Mouse (Mus musculus) MEL (cell line): Measurements from ENCODE around the gene Rexo5.
A peak's percentile ranks its signal among the peaks of the same experiment; 100 is the strongest.

Experiments used
- BHLHE40 ChIP-seq: IDR thresholded peaks from 2 replicates; pipeline ENCODE4 v1.6.1; 2012; ENCODE audit warnings: low read depth, mild to moderate bottlenecking, inconsistent platforms, low read length, improper control_type of control experiment, borderline replicate concordance
- CHD2 ChIP-seq: IDR thresholded peaks from 2 replicates; pipeline ENCODE4 v1.6.1; 2011; ENCODE audit warnings: low read length, improper control_type of control experiment
- CTCF ChIP-seq, 3 experiments: IDR thresholded peaks in 2 of 3; conservative IDR thresholded peaks in 1 of 3; 2 replicates each; pipeline ENCODE4 v1.5.1; 2011 to 2012; ENCODE audit warnings: low read length in 3 of 3, low read depth in 2 of 3, mild to moderate bottlenecking in 2 of 3, improper control_type of control experiment in 1 of 3, inconsistent platforms in 1 of 3, mixed read lengths in 1 of 3, moderate library complexity in 1 of 3; ENCODE audit not compliant: control insufficient read depth in 1 of 3, insufficient read depth in 1 of 3, poor library complexity in 1 of 3, severe bottlenecking in 1 of 3
- GATA1 ChIP-seq: IDR thresholded peaks from 2 replicates; pipeline ENCODE4 v1.6.1; 2011; ENCODE audit warnings: low read depth, low read length, improper control_type of control experiment
- JUND ChIP-seq: IDR thresholded peaks from 2 replicates; pipeline ENCODE4 v1.6.1; 2011; ENCODE audit warnings: low read depth, mild to moderate bottlenecking, improper control_type of control experiment, low read length
- KAT2A ChIP-seq: conservative IDR thresholded peaks from 2 replicates; pipeline ENCODE4 v1.6.1; 2012; ENCODE audit warnings: low read depth, low read length, improper control_type of control experiment, inconsistent platforms
- MAFK ChIP-seq: IDR thresholded peaks from 2 replicates; pipeline ENCODE4 v1.6.1; 2011; ENCODE audit warnings: low read depth, mild to moderate bottlenecking, low read length, improper control_type of control experiment, borderline replicate concordance
- MAX ChIP-seq: IDR thresholded peaks from 2 replicates; pipeline ENCODE4 v1.6.1; 2011; ENCODE audit warnings: low read length, improper control_type of control experiment
- POLR2A ChIP-seq, 2 experiments: IDR thresholded peaks; 2 replicates each; pipeline ENCODE4 v1.6.1; 2011 to 2012; ENCODE audit warnings: low read length in 2 of 2, mild to moderate bottlenecking in 2 of 2, control low read depth in 1 of 2, improper control_type of control experiment in 1 of 2, low read depth in 1 of 2, moderate library complexity in 1 of 2; ENCODE audit not compliant: control insufficient read depth in 1 of 2, insufficient read depth in 1 of 2, poor library complexity in 1 of 2
- POLR2AphosphoS2 ChIP-seq: IDR thresholded peaks from 2 replicates; pipeline ENCODE4 v1.6.1; 2011; ENCODE audit warnings: low read length, improper control_type of control experiment
- POLR2AphosphoS5 ChIP-seq: IDR thresholded peaks from 2 replicates; pipeline ENCODE4 v1.6.1; 2012; ENCODE audit warnings: low read depth, borderline replicate concordance, mild to moderate bottlenecking, inconsistent platforms, low read length, moderate library complexity, mixed read lengths
- RAD21 ChIP-seq: IDR thresholded peaks from 2 replicates; pipeline ENCODE4 v1.6.1; 2011; ENCODE audit warnings: mild to moderate bottlenecking, low read depth, low read length, improper control_type of control experiment
- TCF12 ChIP-seq: IDR thresholded peaks from 2 replicates; pipeline ENCODE4 v1.6.1; 2014; ENCODE audit warnings: low read depth, mild to moderate bottlenecking, inconsistent platforms, low read length, improper control_type of control experiment, moderate library complexity

DNA sequence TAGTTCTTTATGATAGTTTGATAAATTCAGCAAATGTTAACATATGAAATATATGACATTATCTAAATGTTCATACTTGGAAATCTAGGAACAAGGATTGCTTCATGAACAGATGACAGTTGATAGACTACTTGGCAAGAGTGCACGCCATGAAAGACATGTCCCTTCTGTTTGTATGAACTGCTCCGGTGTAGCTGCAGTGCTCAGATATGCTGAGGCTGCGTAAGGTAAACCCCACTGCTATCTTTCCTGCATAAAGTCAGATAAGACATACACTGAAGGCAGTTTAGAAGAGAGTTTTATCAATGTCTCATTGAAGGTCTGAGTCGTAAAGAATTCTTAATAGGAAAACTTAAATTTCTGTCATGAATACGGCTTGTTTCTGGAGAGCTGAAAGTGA is 8.9 kb upstream of the Rexo5 start:
- no peak for TF ChIP-seq POLR2AphosphoS5
- no peak for TF ChIP-seq POLR2A (IDR thresholded peaks at IDR 0.05; ENCODE audit: control insufficient read depth in 1 of 2, insufficient read depth in 1 of 2, low read depth in 1 of 2, low read length in 2 of 2, poor library complexity in 1 of 2)
- TF ChIP-seq RAD21: no peak
- TF ChIP-seq BHLHE40: peak; percentile 72; the same call in 1 of the 2 replicates
- TF ChIP-seq JUND: no peak
- TF ChIP-seq TCF12: peak; percentile 98
- 0 out of 2 replicates have a peak, but pooled peaks have one; percentile 31 for TF ChIP-seq CHD2
- peak; percentile 89 for TF ChIP-seq MAFK
- peak; percentile 47; the same call in 1 of the 2 replicates for TF ChIP-seq KAT2A
- TF ChIP-seq CTCF (IDR thresholded peaks at IDR 0.05 in 2 of 3, conservative IDR thresholded peaks at IDR 0.05 in 1 of 3; ENCODE audit: control insufficient read depth in 1 of 3, insufficient read depth in 1 of 3, low read depth in 2 of 3, low read length in 3 of 3, poor library complexity in 1 of 3, severe bottlenecking in 1 of 3): no peak
- TF ChIP-seq MAX: peak; percentile 61
- peak; percentile 96 for TF ChIP-seq GATA1
- TF ChIP-seq POLR2AphosphoS2: peak; percentile 81; the same call in 1 of the 2 replicates
